Mouse (Mus musculus) CH12.LX (cell line): Measurements from ENCODE around the gene Miga2. TPM values are rescaled to one million over a fixed set of nuclear protein-coding genes. Genes with fewer than 3 reads are reported as not detected.

Source experiments
- DNase-seq: peaks from one replicate; pipeline ENCODE4 v3.0.0-alpha.2; 2013; ENCODE audit errors: extremely low read depth
- H3K27ac ChIP-seq: 2 replicates; pipeline ENCODE4 v1.5.1; 2012; ENCODE audit warnings: low read depth, mild to moderate bottlenecking, control low read depth, moderate library complexity; ENCODE audit not compliant: insufficient read depth
- H3K27me3 ChIP-seq: replicated peaks from 2 replicates; pipeline ENCODE3; 2012; ENCODE audit warnings: inconsistent platforms
- H3K36me3 ChIP-seq, 2 experiments: replicated peaks in 1 of 2; 2 replicates each; pipeline versions ENCODE3 to v1.6.1; 2012; ENCODE audit warnings: inconsistent platforms in 1 of 2, low read length in 1 of 2, mild to moderate bottlenecking in 1 of 2, mixed read lengths in 1 of 2, moderate library complexity in 1 of 2; ENCODE audit not compliant: control insufficient read depth in 1 of 2, insufficient read depth in 1 of 2
- H3K4me1 ChIP-seq, 2 experiments: 2 replicates each; pipeline ENCODE4 v1.6.1; 2012; ENCODE audit warnings: inconsistent platforms in 1 of 2, moderate library complexity in 1 of 2; ENCODE audit not compliant: insufficient read depth in 2 of 2, control insufficient read depth in 1 of 2
- H3K4me2 ChIP-seq: 2 replicates; pipeline ENCODE4 v1.6.1; 2012; ENCODE audit warnings: low read depth, mild to moderate bottlenecking, control low read depth; ENCODE audit not compliant: poor library complexity, insufficient read depth, severe bottlenecking
- H3K4me3 ChIP-seq, 3 experiments: fragments of 150-350 bp in 1 of 3; sonication (generic) in 1 of 3; replicated peaks in 1 of 3; 2 replicates each; pipeline versions ENCODE3 to v1.5.1; 2011 to 2012; ENCODE audit warnings: low read depth in 2 of 3, low read length in 2 of 3, mild to moderate bottlenecking in 2 of 3, moderate library complexity in 2 of 3, control low read depth in 1 of 3, improper control_type of control experiment in 1 of 3, inconsistent platforms in 1 of 3, mixed read lengths in 1 of 3; ENCODE audit not compliant: poor library complexity in 1 of 3
- H3K79me2 ChIP-seq: replicated peaks from 2 replicates; pipeline ENCODE4 v1.6.1; 2012; ENCODE audit warnings: mild to moderate bottlenecking, moderate library complexity; ENCODE audit not compliant: control insufficient read depth, poor library complexity, insufficient read depth, severe bottlenecking; ENCODE audit errors: extremely low read depth
- H3K9ac ChIP-seq: 2 replicates; pipeline ENCODE4 v1.6.1; 2012; ENCODE audit warnings: low read depth, mild to moderate bottlenecking, control low read depth, moderate library complexity; ENCODE audit not compliant: insufficient read depth
- H3K9me3 ChIP-seq: replicated peaks from 2 replicates; pipeline ENCODE3; 2012; ENCODE audit warnings: low read length, inconsistent platforms, mixed read lengths
- CTCF ChIP-seq, 2 experiments: IDR thresholded peaks in 1 of 2; conservative IDR thresholded peaks in 1 of 2; 2 replicates each; pipeline ENCODE4 v1.5.1; 2011 to 2012; ENCODE audit warnings: low read depth in 2 of 2, low read length in 2 of 2, improper control_type of control experiment in 1 of 2, inconsistent platforms in 1 of 2, mild to moderate bottlenecking in 1 of 2, moderate library complexity in 1 of 2
- ELF1 ChIP-seq: IDR thresholded peaks from 2 replicates; pipeline ENCODE4 v1.6.1; 2014; ENCODE audit warnings: low read depth, mild to moderate bottlenecking, inconsistent platforms, low read length, improper control_type of control experiment
- EP300 ChIP-seq: IDR thresholded peaks from 2 replicates; pipeline ENCODE4 v1.6.1; 2011; ENCODE audit warnings: low read length, improper control_type of control experiment
- HCFC1 ChIP-seq: IDR thresholded peaks from 2 replicates; pipeline ENCODE4 v1.6.1; 2012; ENCODE audit warnings: low read depth, mild to moderate bottlenecking, inconsistent platforms, low read length, improper control_type of control experiment
- JUND ChIP-seq: conservative IDR thresholded peaks from 2 replicates; pipeline ENCODE4 v1.6.1; 2011; ENCODE audit warnings: low read depth, low read length, improper control_type of control experiment
- KAT2A ChIP-seq: IDR thresholded peaks from 2 replicates; pipeline ENCODE4 v1.6.1; 2012; ENCODE audit warnings: low read length, improper control_type of control experiment, inconsistent platforms; ENCODE audit not compliant: insufficient replicate concordance
- MAX ChIP-seq: IDR thresholded peaks from 2 replicates; pipeline ENCODE4 v1.6.1; 2011; ENCODE audit warnings: low read length, improper control_type of control experiment
- MXI1 ChIP-seq: IDR thresholded peaks from 2 replicates; pipeline ENCODE4 v1.6.1; 2011; ENCODE audit warnings: mild to moderate bottlenecking, low read depth, low read length, improper control_type of control experiment
- RCOR1 ChIP-seq: conservative IDR thresholded peaks from 2 replicates; pipeline ENCODE4 v1.6.1; 2012; ENCODE audit warnings: low read depth, mild to moderate bottlenecking, inconsistent platforms, low read length, improper control_type of control experiment
- SIN3A ChIP-seq: IDR thresholded peaks from 2 replicates; pipeline ENCODE4 v1.6.1; 2012; ENCODE audit warnings: low read length, improper control_type of control experiment, inconsistent platforms
- TCF12 ChIP-seq: IDR thresholded peaks from 2 replicates; pipeline ENCODE4 v1.6.1; 2014; ENCODE audit warnings: low read depth, mild to moderate bottlenecking, inconsistent platforms, low read length, improper control_type of control experiment
- USF2 ChIP-seq: conservative IDR thresholded peaks from 2 replicates; pipeline ENCODE4 v1.6.1; 2011; ENCODE audit warnings: low read depth, low read length, improper control_type of control experiment
- ZKSCAN1 ChIP-seq: IDR thresholded peaks from 2 replicates; pipeline ENCODE4 v1.6.1; 2012; ENCODE audit warnings: low read depth, inconsistent platforms, low read length, improper control_type of control experiment, borderline replicate concordance
- dilution Hi-C: fragments of 300-500 bp; cut with MboI; formaldehyde crosslinking; loops from 2 replicates; pipeline ENCODE4 v1.14.3; 2020; ENCODE audit warnings: low sequenced_read_pairs; ENCODE audit not compliant: extremely low pct_unique_long_range_greater_than_20kb, extremely low pct_ligation_motif_present
- in situ Hi-C: fragments of 300-500 bp; cut with MboI; formaldehyde crosslinking; loops from 3 replicates; pipeline ENCODE4 v1.14.3; 2019; ENCODE audit warnings: low sequenced_read_pairs, low pct_ligation_motif_present, low pct_unique_long_range_greater_than_20kb, mixed read lengths
- polyA plus RNA-seq: library from polyadenylated mRNA; unstranded; fragments of >175 nt; gene quantifications from 2 replicates; pipeline ENCODE4 v1.2.1, GENCODE M21; 2012; ENCODE audit warnings: low read depth; ENCODE audit not compliant: insufficient read length
- total RNA-seq, 2 experiments: library from RNA; depleted of rRNA; stranded (reverse); fragments of 300-350 nt in 1 of 2; fragments of >200 nt in 1 of 2; gene quantifications; 2 replicates each; pipeline ENCODE4 v1.2.3; 2012 to 2014

Gene Miga2
- total and polyA plus RNA-seq, 3 experiments: 9.2 to 11.2 (median 9.4) TPM

DNA sequence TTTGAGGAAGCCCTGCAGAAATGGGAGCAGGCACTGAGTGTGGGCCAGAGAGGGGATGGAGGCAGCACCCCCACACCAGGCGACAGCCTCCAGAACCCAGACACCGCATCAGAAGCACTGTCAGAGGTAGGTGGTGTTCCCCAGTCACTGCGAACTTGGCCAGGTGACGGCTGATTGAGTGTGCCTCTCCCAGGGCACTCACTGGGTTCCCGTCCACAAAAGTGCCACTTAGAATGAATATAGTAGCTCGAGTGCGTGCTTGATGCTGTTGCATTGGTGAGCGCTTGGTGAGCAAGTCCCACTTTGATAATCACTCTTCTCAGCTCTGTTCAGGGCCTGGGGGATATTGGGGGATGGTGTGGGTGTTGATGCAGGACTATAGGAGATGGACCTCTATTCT, 7.5 kb downstream of the Miga2 start:
- Histone ChIP-seq H3K27me3 (no peaks in the 10 kb centered on the region), H3K4me3 (no peak overlapping the region), H3K4me2 (no peak overlapping the region), H3K4me1 (no peaks in the 10 kb centered on the region), H3K27ac (no peak overlapping the region), H3K9me3 (no peaks in the 10 kb centered on the region), H3K9ac (no peak overlapping the region), H3K36me3 (peaks cover 43 to 87% of the 10 kb centered on the region in 2 experiments), H3K79me2 (no peaks in the 10 kb centered on the region)
- in situ Hi-C loops (no loop called here), dilution Hi-C loops (no loop called here)
- DNase-seq: no peak
- no peak for TF ChIP-seq CTCF (conservative IDR thresholded peaks at IDR 0.05 in 1 of 2, IDR thresholded peaks at IDR 0.05 in 1 of 2; ENCODE audit: low read depth in 2 of 2, low read length in 2 of 2)
- no peak for TF ChIP-seq USF2
- TF ChIP-seq EP300: no peak
- TF ChIP-seq MXI1: no peak

DNA sequence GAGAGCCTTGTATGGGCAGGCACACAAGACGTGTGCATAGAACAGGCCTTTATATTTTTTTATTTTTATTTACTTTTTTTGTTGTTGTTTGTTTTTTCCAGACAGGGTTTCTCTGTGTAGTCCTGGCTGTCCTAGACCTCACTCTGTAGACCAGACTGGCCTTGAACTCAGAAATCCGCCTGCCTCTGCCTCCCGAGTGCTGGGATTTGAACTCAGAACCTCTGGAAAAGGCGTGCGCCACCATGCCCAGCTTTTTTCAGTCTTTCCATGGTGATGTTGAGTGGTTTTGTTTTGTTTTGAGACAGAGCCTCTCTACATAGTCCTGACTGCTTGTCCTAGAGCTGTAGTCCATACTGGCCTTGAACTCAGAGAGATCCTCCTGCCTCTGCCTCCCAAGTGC, 8.7 kb downstream of the Miga2 start:
- H3K9ac ChIP-seq: no peak overlapping the region
- in situ Hi-C loops (no loop called here), dilution Hi-C loops (no loop called here)
- H3K27me3 ChIP-seq: no peaks in the 10 kb centered on the region
- no peak overlapping the region for H3K4me3 ChIP-seq
- H3K79me2 ChIP-seq: no peaks in the 10 kb centered on the region
- no peak overlapping the region for H3K27ac ChIP-seq
- no peaks in the 10 kb centered on the region for H3K4me1 ChIP-seq
- peaks cover 50 to 89% of the 10 kb centered on the region in 2 experiments for H3K36me3 ChIP-seq
- TF ChIP-seq HCFC1: no peak
- TF ChIP-seq MAX: no peak
- TF ChIP-seq KAT2A: no peak
- no peak for TF ChIP-seq RCOR1
- no peaks in the 10 kb centered on the region for H3K9me3 ChIP-seq
- DNase-seq: no peak
- H3K4me2 ChIP-seq: no peak overlapping the region

DNA sequence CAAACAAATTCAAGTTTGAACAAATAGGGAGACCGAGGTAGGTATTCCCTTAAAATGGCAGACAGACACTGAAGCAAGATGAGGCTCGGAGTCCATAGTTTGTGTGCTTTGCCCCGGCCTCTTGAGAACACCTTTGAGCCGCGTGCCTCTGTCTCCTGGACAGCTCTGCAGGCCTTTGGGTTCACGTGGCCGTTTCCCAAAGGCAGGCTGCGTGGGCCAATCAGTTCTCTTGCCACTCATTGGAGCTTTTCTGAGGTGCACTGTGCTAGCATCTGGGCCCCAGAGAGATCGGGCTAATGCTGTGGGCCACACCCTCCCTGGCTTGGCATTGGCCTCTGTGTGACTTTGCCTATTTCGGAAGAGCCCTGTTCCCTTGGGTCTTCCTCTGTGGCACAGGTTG, 11.9 kb downstream of the Miga2 start:
- Histone ChIP-seq H3K79me2 (no peaks in the 10 kb centered on the region), H3K4me1 (no peaks in the 10 kb centered on the region), H3K36me3 (peaks cover 44 to 86% of the 10 kb centered on the region in 2 experiments), H3K27ac (no peak overlapping the region), H3K4me3 (no peak overlapping the region), H3K9ac (no peak overlapping the region), H3K27me3 (no peaks in the 10 kb centered on the region), H3K9me3 (no peaks in the 10 kb centered on the region), H3K4me2 (no peak overlapping the region)
- dilution Hi-C loops: no loop called here
- TF ChIP-seq EP300: no peak
- no peak for DNase-seq
- in situ Hi-C loops: no loop called here

DNA sequence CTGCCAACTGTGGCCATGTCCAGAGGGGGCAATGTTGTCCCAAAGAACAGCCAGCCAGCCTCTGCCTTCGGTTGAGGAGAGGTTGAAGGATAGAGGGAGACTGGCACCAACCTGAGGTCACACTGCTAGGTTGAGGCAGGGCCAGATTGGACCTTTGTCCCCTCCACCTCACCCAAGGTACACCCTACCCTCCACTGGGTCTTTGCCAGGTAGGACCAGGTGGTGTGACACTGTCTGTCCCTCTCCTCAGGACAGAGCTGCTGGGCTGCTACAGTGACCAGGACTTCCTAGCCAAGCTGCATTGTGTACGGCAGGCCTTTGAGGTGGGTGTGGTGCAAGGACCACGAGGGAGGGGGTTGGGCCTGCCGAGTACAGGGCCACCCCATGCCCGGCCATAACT, 13.7 kb downstream of the Miga2 start:
- DNase-seq: no peak
- Histone ChIP-seq H3K27ac (no peak overlapping the region), H3K79me2 (no peaks in the 10 kb centered on the region), H3K4me1 (no peaks in the 10 kb centered on the region), H3K4me3 (no peak overlapping the region), H3K4me2 (no peak overlapping the region), H3K9ac (no peak overlapping the region), H3K27me3 (no peaks in the 10 kb centered on the region), H3K36me3 (peaks cover 52 to 90% of the 10 kb centered on the region in 2 experiments), H3K9me3 (no peaks in the 10 kb centered on the region)
- in situ Hi-C loops (no loop called here), dilution Hi-C loops (no loop called here)
- TF ChIP-seq KAT2A (no peak), TCF12 (no peak), MXI1 (no peak), ELF1 (no peak), JUND (no peak), CTCF (conservative IDR thresholded peaks at IDR 0.05 in 1 of 2, IDR thresholded peaks at IDR 0.05 in 1 of 2; ENCODE audit: low read depth in 2 of 2, low read length in 2 of 2) (no peak), SIN3A (no peak), RCOR1 (no peak), ZKSCAN1 (no peak)
